ENCODE assay signal across 9 mouse cellular contexts in the genomic region with DNA sequence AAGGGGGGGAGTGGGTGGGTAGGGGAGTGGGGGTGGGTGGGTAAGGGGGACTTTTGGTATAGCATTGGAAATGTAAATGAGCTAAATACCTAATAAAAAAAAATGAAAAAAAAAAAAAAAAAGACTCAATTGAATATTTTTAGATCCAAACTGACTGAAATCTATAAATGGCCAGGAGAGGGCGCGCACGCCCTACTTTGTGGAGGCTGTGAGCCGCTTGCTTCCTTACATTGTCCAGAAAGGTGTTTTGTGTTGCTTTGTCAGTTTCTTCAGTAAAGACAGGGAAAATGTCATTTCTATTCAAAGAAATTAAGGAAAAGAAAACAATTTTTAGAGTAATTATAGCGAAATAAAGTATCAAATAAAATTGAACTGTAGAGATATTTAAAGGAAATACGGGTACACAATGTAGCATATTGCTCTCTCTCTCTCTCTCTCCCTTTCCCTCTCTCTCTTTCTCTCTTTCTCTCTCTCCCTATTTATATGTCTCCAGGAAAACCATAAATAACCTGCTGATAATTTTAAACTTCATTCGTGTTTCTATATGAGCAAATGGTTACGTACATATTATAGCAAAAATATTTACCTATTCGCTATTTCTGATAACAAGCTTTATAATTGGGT.
DNase-seq lines count a peak whose midpoint lies in the region; ATAC-seq lines count a peak whose summit lies in the region.
"Had no signal": no experiment of that assay in that cellular context is flagged by ENCODE, and none has a peak within 500 bp of the region (broad histone marks: within the 10 kb centered on the region; RNA-seq: fewer than 3 reads in every experiment).

No protein-coding gene starts in this region.

- no peak overlapping the region for H3K4me2 ChIP-seq in forebrain, embryonic 15.5 days (replicated peaks)
- H3K4me2 ChIP-seq: limb, embryonic 13.5 days had no signal

- H3K4me1 ChIP-seq in forebrain, embryonic 15.5 days = peaks cover 8% of the 10 kb centered on the region
- H3K4me1 ChIP-seq: limb, embryonic 13.5 days had no signal

- H3K9me3 ChIP-seq in forebrain, embryonic 15.5 days = no peaks in the 10 kb centered on the region
- H3K9me3 ChIP-seq: limb, embryonic 13.5 days had no signal

- H3K9ac ChIP-seq in forebrain, embryonic 15.5 days (replicated peaks) = no peak overlapping the region
- H3K9ac ChIP-seq: limb, embryonic 13.5 days had no signal

- DNase-seq in 3T3-L1 (ENCODE audit: low read depth, low spot score) (peak; percentile 82), A20 (ENCODE audit: low read depth, low spot score) (peak; percentile 43)
- DNase-seq in c-Kit-positive CD71-negative TER-119-negative erythroid progenitor cells, embryonic 14.5 days (ENCODE audit: low read depth) = peak; percentile 23
- peak; percentile 82 to 83 for DNase-seq in kidney, postnatal 4 days
- DNase-seq in lung, postnatal 10 days = peak; percentile 53
- peak; percentile 75 for DNase-seq in right cerebral cortex, postnatal 25 days

- no peaks in the 10 kb centered on the region for H3K27me3 ChIP-seq in forebrain, embryonic 15.5 days
- H3K27me3 ChIP-seq: limb, embryonic 13.5 days had no signal

- no peak overlapping the region for H3K27ac ChIP-seq in forebrain, embryonic 15.5 days (replicated peaks)
- H3K27ac ChIP-seq: limb, embryonic 13.5 days had no signal

- H3K4me3 ChIP-seq in forebrain, embryonic 15.5 days = no peak overlapping the region
- H3K4me3 ChIP-seq: limb, embryonic 13.5 days had no signal

- no peaks in the 10 kb centered on the region for H3K36me3 ChIP-seq in forebrain, embryonic 15.5 days
- H3K36me3 ChIP-seq: limb, embryonic 13.5 days had no signal

- peak; percentile 83 for ATAC-seq in forebrain, embryonic 15.5 days (replicated peaks)
- no peak for ATAC-seq in erythroid progenitor cell, adult 5-6 weeks (replicated peaks; ENCODE audit: low FRiP score, poor library complexity, severe bottlenecking)

- WGBS in forebrain, embryonic 15.5 days = 37% methylated on average over 9 of the region's 9 CpGs

Comparison
In these comparisons a context has a peak if more than half of its experiments do, and no peak if none do; other contexts are left out.
1. DNase-seq: peak in every context shown above with its lines; median percentile 82 in kidney, postnatal 4 days; 82 in 3T3-L1; 75 in right cerebral cortex, postnatal 25 days; 53 in lung, postnatal 10 days; 43 in A20; 23 in c-Kit-positive CD71-negative TER-119-negative erythroid progenitor cells, embryonic 14.5 days.